ENCODE assay signal across 9 mouse cellular contexts in genomic region chr13:119754635-119755020, GRCm38 (mm10). TPM values are rescaled to one million over a fixed set of nuclear protein-coding genes. Genes with fewer than 3 reads are reported as not detected.
DNase-seq lines count a peak whose midpoint lies in the region; ATAC-seq and TF ChIP-seq lines count a peak whose summit lies in the region.
"Had no signal": no experiment of that assay in that cellular context is flagged by ENCODE, and none has a peak within 500 bp of the region (broad histone marks: within the 10 kb centered on the region; RNA-seq: fewer than 3 reads in every experiment).

No protein-coding gene starts in this region.

- 0 out of 2 replicates have a peak, but pooled peaks cover 5% of the 10 kb centered on the region for H3K36me3 ChIP-seq in heart, embryonic 13.5 days
- peaks cover 7% of the 10 kb centered on the region; the same call in 1 of the 2 replicates for H3K36me3 ChIP-seq in hindbrain, embryonic 10.5 days
- no peaks in the 10 kb centered on the region for H3K36me3 ChIP-seq in midbrain, embryonic 11.5 days (ENCODE audit: control insufficient read depth, insufficient read depth, low read length)

- no peak for DNase-seq in heart, postnatal 25 days (ENCODE audit: low spot score)
- peak; percentile 11 for DNase-seq in adipocyte (ENCODE audit: low spot score)
- no peak for DNase-seq in hindbrain, embryonic 10.5 days (ENCODE audit: low spot score)
- DNase-seq in midbrain, embryonic 11.5 days (ENCODE audit: low spot score, missing footprints), result no peak
- no peak for DNase-seq in cerebellum, adult 2 months
- no peak for DNase-seq in left cerebral cortex, postnatal 10 days (ENCODE audit: extremely low spot score in 1 of 2, low spot score in 2 of 2)
- no peak for DNase-seq in lung, postnatal 14 days

- H3K9ac ChIP-seq in heart, embryonic 13.5 days, result peak overlapping the region; percentile 84; the same call in 1 of the 2 replicates
- no peak overlapping the region for H3K9ac ChIP-seq in midbrain, embryonic 11.5 days (ENCODE audit: low read length)

- peak overlapping the region; percentile 70 for H3K4me3 ChIP-seq in heart, embryonic 13.5 days
- H3K4me3 ChIP-seq in hindbrain, embryonic 10.5 days, result peak overlapping the region; percentile 70
- peak overlapping the region; percentile 46 for H3K4me3 ChIP-seq in midbrain, embryonic 11.5 days (ENCODE audit: low read depth, low read length)
- H3K4me3 ChIP-seq in cerebellum, adult 2 months (replicated peaks; ENCODE audit: insufficient read depth, low read depth, low read length), result no peak overlapping the region

- no peak overlapping the region for H3K27ac ChIP-seq in heart, embryonic 13.5 days (replicated peaks)
- no peak overlapping the region for H3K27ac ChIP-seq in hindbrain, embryonic 10.5 days
- H3K27ac ChIP-seq in midbrain, embryonic 11.5 days (ENCODE audit: low read depth, low read length), result no peak overlapping the region
- H3K27ac ChIP-seq in cerebellum, adult 2 months (ENCODE audit: insufficient read depth, low read length), result no peak overlapping the region

- no peaks in the 10 kb centered on the region for H3K9me3 ChIP-seq in heart, embryonic 13.5 days
- H3K9me3 ChIP-seq in hindbrain, embryonic 10.5 days, result no peaks in the 10 kb centered on the region
- no peaks in the 10 kb centered on the region for H3K9me3 ChIP-seq in midbrain, embryonic 11.5 days (ENCODE audit: control insufficient read depth, low read length)

- intact Hi-C loops in heart, postnatal 25 days (cut with DNase I), result loop anchor here (5.0 kb wide), 1 partner anchor 38 kb away; the partner anchor contains the start of gene Zfp131
- intact Hi-C loops in left cerebral cortex, postnatal 10 days (cut with DNase I), result loop anchor here (5.0 kb wide), 2 partner anchors 42 to 62 kb away; partner anchors contain the start of gene Hmgcs1

- H3K4me2 ChIP-seq in heart, embryonic 13.5 days, result peak overlapping the region; percentile 98
- peak overlapping the region; percentile 71 for H3K4me2 ChIP-seq in midbrain, embryonic 11.5 days

- peaks cover 15% of the 10 kb centered on the region for H3K4me1 ChIP-seq in heart, embryonic 13.5 days
- peaks cover 26% of the 10 kb centered on the region for H3K4me1 ChIP-seq in hindbrain, embryonic 10.5 days (replicated peaks)
- H3K4me1 ChIP-seq in midbrain, embryonic 11.5 days (ENCODE audit: control insufficient read depth, insufficient read depth, low read length), result peaks cover 10% of the 10 kb centered on the region
- H3K4me1 ChIP-seq in cerebellum, adult 2 months (ENCODE audit: control insufficient read depth, insufficient read depth, low read length), result no peaks in the 10 kb centered on the region

- no peak for TF ChIP-seq CTCF in cerebellum, adult 2 months (IDR thresholded peaks at IDR 0.05; ENCODE audit: borderline replicate concordance, insufficient read depth, low read depth, low read length)

- no peak for TF ChIP-seq POLR2A in cerebellum, adult 2 months (IDR thresholded peaks at IDR 0.05; ENCODE audit: borderline replicate concordance, insufficient read depth, low read length)

- 32% methylated on average over 3 of the region's 3 CpGs for WGBS in heart, embryonic 13.5 days
- 35% methylated on average over 3 of the region's 3 CpGs for WGBS in hindbrain, embryonic 10.5 days
- WGBS in midbrain, embryonic 11.5 days, result 33% methylated on average over 3 of the region's 3 CpGs
- 46% methylated on average over 3 of the region's 3 CpGs for WGBS in cerebellum, adult 2 months

- H3K27me3 ChIP-seq in heart, embryonic 13.5 days (replicated peaks), result no peaks in the 10 kb centered on the region
- no peaks in the 10 kb centered on the region for H3K27me3 ChIP-seq in hindbrain, embryonic 10.5 days (ENCODE audit: insufficient read depth, poor library complexity, severe bottlenecking)
- H3K27me3 ChIP-seq in midbrain, embryonic 11.5 days (ENCODE audit: control insufficient read depth, insufficient read depth, low read length), result no peaks in the 10 kb centered on the region
- no peaks in the 10 kb centered on the region for H3K27me3 ChIP-seq in cerebellum, adult 2 months (ENCODE audit: control insufficient read depth, insufficient read depth, low read length)
- H3K27me3 ChIP-seq: CH12.LX had no signal

- ATAC-seq in heart, embryonic 13.5 days (ENCODE audit: extremely low read depth, insufficient number of reproducible peaks, low FRiP score, low TSS enrichment), result no peak
- ATAC-seq in midbrain, embryonic 11.5 days (ENCODE audit: low FRiP score), result no peak

RNA-seq across cellular contexts. Expression of gene Nim1k, which starts 1.1 kb away (rescaled TPM):
- polyA plus RNA-seq in heart, embryonic 13.5 days (2015; fragmentation: Nextera tagmentation; extraction: Ambion mirVana), result 0.50 and 0.53 TPM in 2 replicates
- 1 to 10 TPM; 1.1 to 1.3 TPM for total RNA-seq in heart, postnatal 25 days (2021)
- 1.3 and 1.5 TPM in 2 replicates for polyA plus RNA-seq in hindbrain, embryonic 10.5 days (2016; fragmentation: Nextera tagmentation; extraction: Ambion mirVana)
- polyA plus RNA-seq in midbrain, embryonic 11.5 days (2014; fragmentation: Nextera tagmentation; extraction: Ambion mirVana), result 1.9 and 2.4 TPM in 2 replicates
- polyA plus RNA-seq in cerebellum, adult 2 months (2012; rRNA removed), result 4.3 and 4.7 TPM in 2 replicates
- 10 to 100 TPM; 15.2 to 16.3 TPM for total RNA-seq in left cerebral cortex, postnatal 10 days (2021)

RNA-seq across cellular contexts. Expression of gene Zfp131, which starts 36.1 kb away (rescaled TPM):
- 20.7 and 20.8 TPM in 2 replicates for polyA plus RNA-seq in heart, embryonic 13.5 days (2015; fragmentation: Nextera tagmentation; extraction: Ambion mirVana)
- 10 to 100 TPM; 19.0 to 20.2 TPM for total RNA-seq in heart, postnatal 25 days (2021)
- 35.0 and 39.8 TPM in 2 replicates for polyA plus RNA-seq in hindbrain, embryonic 10.5 days (2016; fragmentation: Nextera tagmentation; extraction: Ambion mirVana)
- polyA plus RNA-seq in midbrain, embryonic 11.5 days (2014; fragmentation: Nextera tagmentation; extraction: Ambion mirVana), result 44.2 and 49.4 TPM in 2 replicates
- polyA plus RNA-seq in cerebellum, adult 2 months (2012; rRNA removed), result 24.5 and 26.1 TPM in 2 replicates
- total RNA-seq in left cerebral cortex, postnatal 10 days (2021), result 10 to 100 TPM; 41.5 to 44.3 TPM
